Comparison of ENCODE assay signal across 8 mouse cellular contexts in genomic region chr5:116485069-116485468, GRCm38 (mm10).
DNase-seq lines count a peak whose midpoint lies in the region; ATAC-seq and TF ChIP-seq lines count a peak whose summit lies in the region.

No protein-coding gene starts in this region.

- no peaks in the 10 kb centered on the region for H3K27me3 ChIP-seq in limb, embryonic 14.5 days (ENCODE audit: control insufficient read depth, insufficient read depth, low read length)
- H3K27me3 ChIP-seq in neural tube, embryonic 15.5 days (replicated peaks) = no peaks in the 10 kb centered on the region

- no peaks in the 10 kb centered on the region for H3K9me3 ChIP-seq in limb, embryonic 14.5 days (ENCODE audit: control insufficient read depth, low read length)
- no peaks in the 10 kb centered on the region for H3K9me3 ChIP-seq in neural tube, embryonic 15.5 days (replicated peaks)

- no peak overlapping the region for H3K4me2 ChIP-seq in limb, embryonic 14.5 days (replicated peaks; ENCODE audit: low read depth, low read length, severe bottlenecking)
- no peak overlapping the region for H3K4me2 ChIP-seq in neural tube, embryonic 15.5 days

- peak; percentile 59 for DNase-seq in R1 (ENCODE audit: low read depth, low spot score)
- peak; percentile 59 for DNase-seq in embryo, embryonic 9.5 days (ENCODE audit: extremely low spot score)
- peak; percentile 64 for DNase-seq in heart, postnatal 4 days
- DNase-seq in limb, embryonic 14.5 days (ENCODE audit: low spot score) = peak; percentile 64
- no peak for DNase-seq in thymus, postnatal 0 days (ENCODE audit: low spot score)
- no peak for DNase-seq in layer of hippocampus, postnatal 14 days (ENCODE audit: low spot score in 2 of 2)

- WGBS in limb, embryonic 14.5 days = 23% methylated on average over 5 of the region's 5 CpGs
- WGBS in neural tube, embryonic 15.5 days = 15% methylated on average over 5 of the region's 5 CpGs

- no peaks in the 10 kb centered on the region for H3K36me3 ChIP-seq in limb, embryonic 14.5 days (ENCODE audit: control insufficient read depth, insufficient read depth, low read length)
- no peaks in the 10 kb centered on the region for H3K36me3 ChIP-seq in neural tube, embryonic 15.5 days

- no peak overlapping the region for H3K4me3 ChIP-seq in limb, embryonic 14.5 days (replicated peaks; ENCODE audit: low read length)
- no peak overlapping the region for H3K4me3 ChIP-seq in neural tube, embryonic 15.5 days (replicated peaks)

- H3K27ac ChIP-seq in limb, embryonic 14.5 days (replicated peaks; ENCODE audit: low read depth, low read length) = no peak overlapping the region
- H3K27ac ChIP-seq in neural tube, embryonic 15.5 days (replicated peaks) = no peak overlapping the region

- TF ChIP-seq POLR2A in limb, embryonic 14.5 days (IDR thresholded peaks at IDR 0.05; ENCODE audit: borderline replicate concordance, extremely low read depth, insufficient read depth, insufficient read length) = no peak

- no peak overlapping the region for H3K9ac ChIP-seq in limb, embryonic 14.5 days (ENCODE audit: low read depth, low read length, severe bottlenecking)
- H3K9ac ChIP-seq in neural tube, embryonic 15.5 days (replicated peaks) = no peak overlapping the region

- peak; percentile 34; the same call in 1 of the 2 replicates for ATAC-seq in limb, embryonic 14.5 days (ENCODE audit: low FRiP score, low read depth)
- ATAC-seq in neural tube, embryonic 15.5 days (ENCODE audit: low FRiP score) = peak; percentile 67; the same call in 1 of the 2 replicates
- ATAC-seq in megakaryocyte, adult 5-6 weeks (ENCODE audit: poor library complexity, severe bottlenecking) = no peak

- 0 out of 2 replicates have a peak, but pooled peaks cover 2% of the 10 kb centered on the region for H3K4me1 ChIP-seq in limb, embryonic 14.5 days (ENCODE audit: control insufficient read depth, insufficient read depth, low read length)
- H3K4me1 ChIP-seq in neural tube, embryonic 15.5 days = peaks cover 25% of the 10 kb centered on the region

Comparison
In these comparisons a context has a peak if more than half of its experiments do, and no peak if none do; other contexts are left out.
1. DNase-seq: peak in R1 (single experiment), embryo, embryonic 9.5 days (single experiment), heart, postnatal 4 days (single experiment) and limb, embryonic 14.5 days (single experiment); none in thymus, postnatal 0 days (single experiment) and layer of hippocampus, postnatal 14 days (0 of 2).